Mouse (Mus musculus) forebrain, embryonic 10.5 days (tissue): ENCODE data around the gene Klhl11. TPM values are rescaled to one million over a fixed set of nuclear protein-coding genes. Genes with fewer than 3 reads are reported as not detected.
A peak's percentile ranks its signal among the peaks of the same experiment; 100 is the strongest.

Source experiments
- DNase-seq: peaks from one replicate; pipeline ENCODE4 v3.0.0-alpha.2; 2017; ENCODE audit warnings: low spot score; ENCODE audit errors: extremely low spot score
- H3K27ac ChIP-seq: fragments of 300-500 bp; sonication (generic); 2 replicates; pipeline ENCODE4 v1.5.1; 2016; ENCODE audit warnings: mild to moderate bottlenecking
- H3K27me3 ChIP-seq: fragments of 300-500 bp; sonication (generic); 2 replicates; pipeline ENCODE4 v1.6.1; 2016; ENCODE audit warnings: mild to moderate bottlenecking; ENCODE audit not compliant: poor library complexity, severe bottlenecking
- H3K36me3 ChIP-seq: fragments of 300-500 bp; sonication (generic); replicated peaks from 2 replicates; pipeline ENCODE4 v1.6.1; 2016; ENCODE audit warnings: mild to moderate bottlenecking, moderate library complexity
- H3K4me1 ChIP-seq: fragments of 300-500 bp; sonication (generic); 2 replicates; pipeline ENCODE4 v1.6.1; 2016
- H3K4me3 ChIP-seq: fragments of 300-500 bp; sonication (generic); 2 replicates; pipeline ENCODE4 v1.5.1; 2016; ENCODE audit warnings: mild to moderate bottlenecking, moderate library complexity
- H3K9me3 ChIP-seq: fragments of 300-500 bp; sonication (generic); 2 replicates; pipeline ENCODE4 v1.6.1; 2016; ENCODE audit warnings: mild to moderate bottlenecking, moderate library complexity
- WGBS: fragments of 180-500 bp; shearing (Covaris S2); methylation state at CpG from one replicate; pipeline ENCODE4 v1.1.7; 2016; 5-methylcytosine and 5-hydroxymethylcytosine counted together
- microRNA-seq: library from miRNA; unstranded; fragments of <30 nt; microRNA quantifications from one replicate; pipeline ENCODE4, GENCODE M21; 2017
- polyA plus RNA-seq: library from polyadenylated mRNA; unstranded; fragments of >200 nt; fragmentation: Nextera tagmentation; extraction: Ambion mirVana; gene quantifications from 2 replicates; pipeline ENCODE4 v1.2.1, GENCODE M21; 2016

Klhl11 gene
- polyA plus RNA-seq, 1 experiment from 2014 or later = 10.0 TPM

DNA sequence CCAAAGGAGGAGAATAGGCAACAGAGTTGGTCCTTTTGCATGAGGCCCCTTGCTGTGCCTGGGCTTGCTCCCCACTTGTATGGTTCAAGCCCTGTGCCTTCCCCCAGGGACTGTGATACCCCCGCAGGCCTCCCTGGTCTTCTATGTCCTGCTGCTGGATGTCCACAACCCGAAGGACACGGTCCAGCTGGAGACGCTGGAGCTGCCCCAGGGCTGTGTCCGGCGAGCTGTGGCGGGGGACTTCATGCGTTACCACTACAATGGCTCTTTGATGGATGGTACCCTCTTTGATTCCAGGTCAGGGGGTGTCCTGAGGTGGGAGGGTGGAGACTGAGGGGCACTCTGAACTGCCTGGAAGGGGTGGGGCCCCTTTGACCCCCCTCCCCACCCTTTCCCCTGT, 51.0 kb downstream of the Klhl11 start:
- no peaks in the 10 kb centered on the region for H3K9me3 ChIP-seq
- DNase-seq = no peak
- WGBS = 70% methylated on average over 8 of the region's 8 CpGs
- H3K4me3 ChIP-seq = no peak overlapping the region
- H3K27me3 ChIP-seq = peaks cover 8% of the 10 kb centered on the region
- peaks cover 19% of the 10 kb centered on the region for H3K4me1 ChIP-seq
- peaks cover 53% of the 10 kb centered on the region for H3K36me3 ChIP-seq
- no peak overlapping the region for H3K27ac ChIP-seq

GRCm38 (mm10) chr11:100414914-100415822, 57.4 kb downstream of the Klhl11 start, which contains the start of gene Fkbp10:
Fkbp10 (plus strand) TSS chr11:100415697.
- Histone ChIP-seq H3K27ac (peak within 1 kb of the TSS; percentile 91), H3K4me1 (peaks cover 51% of the 10 kb centered on the region)

DNA sequence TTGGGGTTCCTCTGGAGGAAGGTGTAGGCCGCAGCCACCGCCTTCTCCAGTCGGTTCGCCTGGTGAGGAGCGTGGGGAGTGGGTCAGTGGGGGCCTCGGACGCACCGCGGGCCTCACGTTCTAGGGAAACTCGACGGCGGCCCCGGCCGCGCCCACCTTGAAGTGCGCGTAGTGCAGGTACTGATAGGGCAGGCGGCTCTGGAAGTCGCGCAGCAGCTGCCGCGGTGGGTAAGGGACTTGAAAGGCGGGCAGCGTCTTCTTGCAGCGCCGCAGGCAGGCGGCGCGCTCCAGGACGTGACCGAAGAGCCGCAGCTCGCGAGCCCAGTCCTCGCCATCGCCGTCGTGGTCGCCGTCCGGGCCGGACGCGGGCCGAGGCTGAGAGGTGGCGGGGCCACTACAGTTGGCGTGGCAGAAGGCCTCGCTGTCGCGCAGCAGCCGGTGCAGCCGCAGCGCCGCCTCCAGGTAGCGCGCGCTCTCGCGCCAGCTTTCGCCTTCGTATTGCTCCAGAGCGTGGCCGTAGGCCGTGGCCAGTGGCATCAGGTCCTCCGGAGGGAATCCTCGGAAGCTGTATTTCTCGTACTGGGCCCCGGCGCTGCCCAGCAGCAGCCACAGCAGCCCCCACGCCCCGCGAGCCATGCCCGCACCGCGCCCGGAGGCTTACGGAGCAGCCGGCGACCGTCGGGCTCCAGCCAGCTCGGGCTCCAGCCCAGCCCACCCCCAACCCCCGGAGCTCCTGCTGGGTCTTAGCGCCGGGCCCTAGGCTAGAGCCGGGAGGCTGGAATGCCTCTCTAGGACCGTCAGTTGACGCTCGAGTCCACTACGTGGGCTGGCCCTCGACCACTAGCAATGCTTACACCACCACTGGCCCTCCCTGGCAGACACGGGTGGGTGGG, 58.3 kb downstream of the Klhl11 start, which contains the start of gene P3h4:
Gene P3h4, minus strand, starts transcription at position 816 of the 893 bp plus-strand sequence.
- 1% methylated on average over 93 of the region's 93 CpGs for WGBS
- DNase-seq = peak; percentile 86
- H3K27ac ChIP-seq = peak within 1 kb of the TSS; percentile 91
- peak within 1 kb of the TSS; percentile 74 for H3K4me3 ChIP-seq
- peaks cover 51% of the 10 kb centered on the region for H3K4me1 ChIP-seq
- H3K9me3 ChIP-seq = no peaks in the 10 kb centered on the region
- peaks cover 10% of the 10 kb centered on the region for H3K36me3 ChIP-seq
- peaks cover 51% of the 10 kb centered on the region for H3K27me3 ChIP-seq

More at GRCm38 (mm10) chr11:100414914-100415822, 57.4 kb downstream of the Klhl11 start, which contains the start of gene Fkbp10:
- Histone ChIP-seq H3K4me3 (peak within 1 kb of the TSS; percentile 74), H3K36me3 (peaks cover 6% of the 10 kb centered on the region), H3K27me3 (peaks cover 51% of the 10 kb centered on the region), H3K9me3 (no peaks in the 10 kb centered on the region)
- WGBS = 1% methylated on average over 31 of the region's 31 CpGs
- peak; percentile 57 for DNase-seq

GRCm38 (mm10) chr11:100413541-100413940, 59.0 kb downstream of the Klhl11 start:
- WGBS = 81% methylated on average over 11 of the region's 11 CpGs
- peak overlapping the region; percentile 74 for H3K4me3 ChIP-seq
- DNase-seq = no peak
- peak overlapping the region; percentile 91 for H3K27ac ChIP-seq
- peaks cover 51% of the 10 kb centered on the region for H3K4me1 ChIP-seq
- peaks cover 51% of the 10 kb centered on the region for H3K27me3 ChIP-seq
- peaks cover 17% of the 10 kb centered on the region for H3K36me3 ChIP-seq
- no peaks in the 10 kb centered on the region for H3K9me3 ChIP-seq

Small RNA genes lying within 50 kb of the gene (microRNA-seq; reads per million reads assigned to microRNA genes)
- gene Gm27374 = not detected
- gene Mir7116 = 0.90 reads per million

Other genes with a start within 250 kb of the Klhl11 start
- gene Krt16, start 223.8 kb downstream of the Klhl11 start, polyA plus RNA-seq = not detected in 2 replicates
- gene Krt17, start 211.7 kb downstream of the Klhl11 start, polyA plus RNA-seq = not detected in 2 replicates
- not detected in 2 replicates for gene Krt42, start 202.9 kb downstream of the Klhl11 start, polyA plus RNA-seq
- 1,690 and 1,733 TPM in 2 replicates for gene Eif1, start 152.9 kb downstream of the Klhl11 start, polyA plus RNA-seq
- not detected in 2 replicates for gene Gast, start 138.3 kb downstream of the Klhl11 start, polyA plus RNA-seq
- gene Hap1, start 116.6 kb downstream of the Klhl11 start, polyA plus RNA-seq = 46.7 and 47.5 TPM in 2 replicates
- 27.2 and 29.1 TPM in 2 replicates for gene Jup, start 75.0 kb downstream of the Klhl11 start, polyA plus RNA-seq
- gene P3h4, start 57.9 kb downstream of the Klhl11 start, polyA plus RNA-seq = 18.7 and 20.5 TPM in 2 replicates
- gene Fkbp10, start 57.0 kb downstream of the Klhl11 start, polyA plus RNA-seq = 37.5 and 37.6 TPM in 2 replicates
- 122 and 125 TPM in 2 replicates for gene Nt5c3b, start 30.9 kb downstream of the Klhl11 start, polyA plus RNA-seq
- gene Klhl10, start 30.8 kb downstream of the Klhl11 start, polyA plus RNA-seq = 0.51 and 0.76 TPM in 2 replicates
- gene Acly, start 55.3 kb upstream of the Klhl11 start, polyA plus RNA-seq = 287 and 294 TPM in 2 replicates
- 1.4 and 1.5 TPM in 2 replicates for gene Ttc25, start 72.9 kb upstream of the Klhl11 start, polyA plus RNA-seq
- gene Cnp, start 102.2 kb upstream of the Klhl11 start, polyA plus RNA-seq = 15.3 and 17.5 TPM in 2 replicates
- gene Nkiras2, start 146.5 kb upstream of the Klhl11 start, polyA plus RNA-seq = 83.1 and 91.8 TPM in 2 replicates
- 286 and 289 TPM in 2 replicates for gene Dnajc7, start 147.4 kb upstream of the Klhl11 start, polyA plus RNA-seq
- gene Zfp385c, start 219.7 kb upstream of the Klhl11 start, polyA plus RNA-seq = 0.28 and 0.41 TPM in 2 replicates
- 3.1 and 3.8 TPM in 2 replicates for gene Dhx58, start 231.5 kb upstream of the Klhl11 start, polyA plus RNA-seq
- gene Kat2a, start 239.7 kb upstream of the Klhl11 start, polyA plus RNA-seq = 76.3 and 78.5 TPM in 2 replicates
- gene Hspb9, start 241.1 kb upstream of the Klhl11 start, polyA plus RNA-seq = 0.24 and 0.30 TPM in 2 replicates